In the genomic region with DNA sequence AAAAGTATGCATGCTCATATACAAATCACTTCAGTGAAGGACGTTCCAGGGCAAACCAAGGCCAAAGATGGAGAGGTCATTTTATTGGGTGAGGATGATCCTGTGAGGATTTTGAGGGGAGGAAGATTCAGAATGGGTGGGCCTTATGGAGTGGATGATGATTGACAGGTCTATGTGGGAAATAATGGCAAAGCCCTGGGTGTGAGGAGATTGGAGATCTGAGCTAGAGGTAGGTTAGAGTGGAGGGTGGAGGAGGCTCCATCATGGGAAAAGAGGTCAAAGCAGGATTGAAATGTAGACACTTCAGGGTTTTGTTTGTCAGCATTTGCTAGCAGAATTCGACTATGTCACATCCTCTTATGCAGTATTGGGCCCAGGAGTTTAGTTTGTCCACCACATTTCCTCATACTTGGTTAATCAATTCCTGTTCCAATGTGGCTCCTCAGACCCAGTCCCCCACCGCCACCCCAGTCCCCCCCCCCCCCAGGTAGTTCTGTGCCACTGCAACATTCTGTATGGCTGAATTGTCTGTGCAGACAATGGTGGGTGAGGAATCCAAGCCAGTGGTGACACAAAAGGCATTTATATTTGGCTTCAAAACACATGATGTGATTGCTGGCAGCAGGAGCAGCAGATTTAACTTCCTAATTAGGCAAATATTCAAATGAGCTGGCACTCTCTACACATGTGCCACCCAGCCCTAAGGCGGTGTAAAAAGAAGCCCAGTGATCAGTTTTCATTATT, we compare ENCODE assay signal across 11 mouse cellular contexts.
DNase-seq lines count a peak whose midpoint lies in the region; ATAC-seq lines count a peak whose summit lies in the region.
"Had no signal": no experiment of that assay in that cellular context is flagged by ENCODE, and none has a peak within 500 bp of the region (broad histone marks: within the 10 kb centered on the region; RNA-seq: fewer than 3 reads in every experiment).

No protein-coding gene starts in this region.

- H3K4me2 ChIP-seq in forebrain, embryonic 13.5 days, result no peak overlapping the region
- H3K4me2 ChIP-seq in neural tube, embryonic 12.5 days (replicated peaks), result no peak overlapping the region

- H3K36me3 ChIP-seq in forebrain, embryonic 13.5 days (ENCODE audit: poor library complexity, severe bottlenecking), result no peaks in the 10 kb centered on the region
- H3K36me3 ChIP-seq in neural tube, embryonic 12.5 days, result no peaks in the 10 kb centered on the region
- H3K36me3 ChIP-seq: embryonic facial prominence, embryonic 10.5 days had no signal

- 38% methylated on average over 4 of the region's 4 CpGs for WGBS in forebrain, embryonic 13.5 days
- WGBS in neural tube, embryonic 12.5 days, result 57% methylated on average over 4 of the region's 4 CpGs

- peaks cover 28% of the 10 kb centered on the region for H3K4me1 ChIP-seq in forebrain, embryonic 13.5 days
- peaks cover 13% of the 10 kb centered on the region; the same call in 1 of the 2 replicates for H3K4me1 ChIP-seq in neural tube, embryonic 12.5 days
- H3K4me1 ChIP-seq: embryonic facial prominence, embryonic 10.5 days had no signal

- peak; percentile 76 for DNase-seq in heart, adult 11 months
- DNase-seq in heart, postnatal 10 days, result no peak
- peak; percentile 70 to 83 for DNase-seq in layer of hippocampus, adult 8-10 months (ENCODE audit: low spot score in 2 of 2)
- no peak for DNase-seq in adrenal gland, postnatal 25 days
- DNase-seq in yolk sac, embryonic 10.5 days (ENCODE audit: low spot score), result no peak
- DNase-seq in urinary bladder, postnatal 14 days (ENCODE audit: low spot score), result no peak
- DNase-seq: heart, postnatal 14 days; lung, postnatal 14 days had no signal

- no peak overlapping the region for H3K9ac ChIP-seq in forebrain, embryonic 13.5 days
- H3K9ac ChIP-seq in neural tube, embryonic 12.5 days, result no peak overlapping the region

- ATAC-seq in forebrain, embryonic 13.5 days, result peak; percentile 94
- ATAC-seq in neural tube, embryonic 12.5 days (ENCODE audit: low FRiP score, low read depth), result peak; percentile 70

- peak overlapping the region; percentile 83 for H3K27ac ChIP-seq in forebrain, embryonic 13.5 days
- 0 out of 2 replicates have a peak overlapping the region, but pooled peaks have one; percentile 26 for H3K27ac ChIP-seq in neural tube, embryonic 12.5 days
- H3K27ac ChIP-seq: embryonic facial prominence, embryonic 10.5 days had no signal

- intact Hi-C loops in heart, postnatal 10 days (cut with DNase I), result no loop called here

- H3K9me3 ChIP-seq in forebrain, embryonic 13.5 days (replicated peaks), result no peaks in the 10 kb centered on the region
- no peaks in the 10 kb centered on the region for H3K9me3 ChIP-seq in neural tube, embryonic 12.5 days
- H3K9me3 ChIP-seq: embryonic facial prominence, embryonic 10.5 days had no signal

- no peak overlapping the region for H3K4me3 ChIP-seq in forebrain, embryonic 13.5 days
- no peak overlapping the region for H3K4me3 ChIP-seq in neural tube, embryonic 12.5 days
- H3K4me3 ChIP-seq: embryonic facial prominence, embryonic 10.5 days had no signal

- no peaks in the 10 kb centered on the region for H3K27me3 ChIP-seq in forebrain, embryonic 13.5 days
- H3K27me3 ChIP-seq in neural tube, embryonic 12.5 days (replicated peaks), result no peaks in the 10 kb centered on the region

Comparison
In these comparisons a context has a peak if more than half of its experiments do, and no peak if none do; other contexts are left out.
1. DNase-seq: peak in heart, adult 11 months (single experiment) and layer of hippocampus, adult 8-10 months (2 of 2); none in heart, postnatal 10 days (0 of 2), adrenal gland, postnatal 25 days (single experiment), yolk sac, embryonic 10.5 days (single experiment) and urinary bladder, postnatal 14 days (single experiment).